Mouse (Mus musculus) embryo, embryonic 9.5 days (tissue): ENCODE measurements around the gene Gmnn.

Experiments
- DNase-seq: peaks from one replicate; pipeline ENCODE4 v3.0.0-alpha.2; 2017; ENCODE audit errors: extremely low spot score

Gene Gmnn

DNA sequence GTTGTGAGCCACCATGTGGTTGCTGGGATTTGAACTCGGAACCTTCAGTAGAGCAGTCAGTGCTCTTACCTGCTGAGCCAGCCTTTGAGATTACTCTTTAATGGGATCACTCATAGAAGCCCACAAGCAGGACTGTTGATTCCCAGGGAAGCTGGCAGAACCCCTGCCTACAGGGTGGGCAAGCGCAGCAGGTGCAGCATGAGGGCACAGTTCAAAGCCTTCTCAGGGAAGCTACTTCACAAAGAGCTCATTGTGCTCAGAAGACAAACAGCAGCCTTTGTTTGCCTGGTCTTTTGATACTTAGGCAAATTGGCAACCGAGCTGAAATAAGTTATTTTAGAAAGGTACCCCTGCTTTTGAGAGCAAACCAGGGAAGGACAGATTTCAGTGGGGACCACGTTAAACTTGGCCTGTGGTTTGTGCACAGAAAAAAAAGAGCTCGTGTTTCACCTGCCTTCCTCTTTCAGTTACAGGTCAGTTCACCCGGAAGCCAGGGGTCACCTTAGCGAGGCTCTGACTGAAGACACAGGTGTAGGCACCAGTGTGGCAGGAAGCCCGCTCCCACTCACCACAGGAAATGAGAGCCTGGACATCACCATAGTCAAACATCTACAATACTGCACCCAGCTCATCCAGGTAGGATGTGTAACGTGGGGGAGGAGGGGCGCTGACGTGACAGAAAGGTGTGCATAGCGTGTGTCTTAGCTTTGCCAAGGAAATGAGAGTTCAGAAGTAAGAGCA is 51.9 kb downstream of the Gmnn start:
- DNase-seq = no peak

DNA sequence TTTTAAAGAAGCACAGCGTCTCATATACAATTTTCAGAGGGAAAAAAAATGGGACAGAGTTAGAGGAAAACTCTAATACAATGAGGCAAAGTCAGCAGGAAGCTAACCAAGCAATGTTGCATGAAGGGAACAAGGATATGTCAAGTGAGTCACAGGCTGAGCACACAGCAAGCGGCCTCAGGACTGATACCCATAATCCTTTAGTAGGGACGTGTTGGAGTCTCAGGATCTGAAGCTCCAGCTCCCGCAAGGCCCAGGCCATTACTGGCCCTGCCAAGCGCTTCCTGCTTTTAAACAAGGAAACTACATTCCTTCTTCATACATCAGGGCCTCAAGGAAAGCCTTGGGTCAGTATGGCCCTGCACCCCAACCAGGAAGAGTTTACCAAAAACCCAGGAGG is 59.6 kb downstream of the Gmnn start:
- DNase-seq = no peak
